Mouse (Mus musculus) frontal cortex, adult (tissue): ENCODE measurements at regions not wholly inside any gene's neighbourhood (a gene's known extent, or its start where the extent isn't known, plus 50 kb on each side); places are given as distances from the start of the nearest gene placed in this dataset.
A peak's percentile ranks its signal among the peaks of the same experiment; 100 is the strongest.

Source experiments
- ATAC-seq: cut with Nextera tagmentation; 2 replicates; pipeline ENCODE4 v1.9.2; 2017; ENCODE audit warnings: mild to moderate bottlenecking, moderate library complexity, mixed read lengths; ENCODE audit not compliant: low TSS enrichment

GRCm38 (mm10) chr17:64382894-64383293, 51.2 kb upstream of the Pja2 start:
- ATAC-seq = no peak

DNA sequence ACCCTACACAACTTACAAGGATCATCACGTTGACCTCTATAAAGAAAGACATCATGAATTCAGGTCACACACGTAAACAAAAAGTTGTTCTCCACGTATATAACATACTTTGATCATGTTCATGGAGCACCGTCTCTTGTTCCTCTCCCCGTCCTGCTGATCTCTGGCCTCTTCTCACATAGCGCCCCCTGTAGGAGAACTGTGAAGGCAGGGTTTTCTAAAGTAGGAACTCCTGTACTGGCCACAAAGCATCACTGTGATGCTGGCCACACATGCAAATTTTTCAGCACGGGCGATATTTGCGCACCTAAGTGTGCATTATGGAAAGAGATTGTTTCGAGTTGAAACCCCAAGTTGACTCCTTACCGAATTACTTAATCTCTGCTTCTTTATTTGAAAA, 51.9 kb upstream of the Pja2 start:
- ATAC-seq = no peak

DNA sequence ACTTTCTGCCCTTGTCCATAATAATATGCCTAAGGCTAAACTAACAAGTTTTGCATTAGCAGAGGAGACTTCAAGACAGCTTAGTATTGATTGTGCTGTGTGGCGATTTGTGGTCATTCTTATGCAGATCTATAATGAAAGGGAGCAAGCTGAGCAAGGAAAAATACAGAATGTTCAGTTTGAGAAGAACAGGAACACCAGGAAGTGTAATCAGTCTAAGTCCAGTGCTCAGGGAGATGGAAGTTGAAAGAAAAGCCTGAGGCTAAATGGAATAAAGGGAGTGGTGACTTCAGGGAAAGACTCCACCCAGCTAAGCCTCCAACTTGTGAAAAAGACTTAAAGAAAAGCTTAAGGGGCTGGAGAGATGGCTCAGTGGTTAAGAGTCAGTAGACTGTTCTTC, 58.6 kb upstream of the Pja2 start:
- ATAC-seq = no peak

- ATAC-seq = no peak
Observed at GRCm38 (mm10) chr17:64397254-64397897, 65.7 kb upstream of the Pja2 start.

GRCm38 (mm10) chr17:64398114-64398692, 66.5 kb upstream of the Pja2 start:
- ATAC-seq = no peak

DNA sequence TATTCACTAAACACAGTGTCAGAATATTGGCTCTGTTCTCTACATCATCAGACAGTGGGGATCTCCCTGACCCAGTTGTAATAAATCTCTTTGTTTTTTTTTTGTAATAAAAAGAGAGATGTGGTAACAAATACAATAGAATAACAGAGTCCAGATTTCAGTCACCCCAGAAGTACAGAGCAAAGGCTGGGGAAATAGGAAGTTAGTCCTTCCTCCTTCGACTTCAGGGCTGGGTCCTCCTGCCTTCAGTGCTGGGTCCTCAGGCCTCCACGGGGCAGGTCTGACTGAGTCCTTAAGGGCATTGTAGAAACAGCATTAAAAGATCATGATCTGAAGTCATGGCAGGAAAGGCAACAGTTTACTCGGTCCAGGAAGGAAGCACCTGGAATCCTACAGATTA, 67.0 kb upstream of the Pja2 start:
- ATAC-seq = no peak

DNA sequence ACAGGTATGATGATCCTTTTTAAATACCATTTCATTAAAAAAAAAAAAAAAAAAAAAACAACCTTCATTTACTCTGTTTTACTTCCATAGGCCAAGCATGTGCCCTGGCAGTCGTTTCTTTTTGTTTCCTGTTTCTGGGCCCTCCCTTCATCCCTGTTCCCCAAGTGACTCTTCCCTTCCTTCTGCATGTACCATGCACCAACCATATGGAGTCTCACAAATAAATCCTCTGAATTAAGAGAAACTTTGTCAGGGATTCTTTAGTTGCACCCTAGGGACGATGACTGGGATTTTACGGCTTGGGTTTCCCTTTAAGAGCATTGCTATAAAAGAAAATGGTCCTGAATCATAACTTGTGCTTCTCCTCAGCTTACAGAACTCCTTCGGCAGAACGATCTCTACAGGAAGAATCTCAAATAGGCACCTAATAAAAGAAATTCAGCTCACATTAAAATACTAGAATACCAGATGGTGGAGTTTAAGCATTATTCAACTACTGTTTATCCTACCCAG, 75.1 kb upstream of the Pja2 start:
- peak; percentile 34 for ATAC-seq

- peak; percentile 79 for ATAC-seq
Observed at GRCm38 (mm10) chr17:64407255-64408011, 75.7 kb upstream of the Pja2 start.

DNA sequence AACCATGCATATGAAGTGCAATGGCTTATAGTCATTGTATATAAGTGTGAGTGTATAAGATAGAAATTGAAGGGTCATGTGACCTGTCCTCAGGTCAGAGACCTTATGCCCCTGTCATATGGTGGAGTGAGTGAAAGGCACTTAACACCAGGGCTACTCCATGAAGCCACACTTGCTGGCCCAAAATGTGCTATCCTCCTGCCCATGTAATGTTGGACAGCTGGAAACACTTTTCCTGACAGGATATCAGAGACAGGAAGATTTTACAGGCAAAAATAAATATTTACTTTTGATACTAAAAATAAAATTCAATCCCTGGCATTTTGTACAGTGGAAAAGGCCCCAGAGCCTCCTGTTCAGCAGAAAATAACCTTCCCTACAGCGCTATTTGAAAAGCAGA, 94.1 kb upstream of the Pja2 start:
- no peak for ATAC-seq

- no peak for ATAC-seq
Observed at GRCm38 (mm10) chr17:64426536-64426935, 94.8 kb upstream of the Pja2 start.

- no peak for ATAC-seq
Observed at GRCm38 (mm10) chr17:64439571-64439970, 107.9 kb upstream of the Pja2 start.

- ATAC-seq = peak; percentile 79
Observed at GRCm38 (mm10) chr17:64454736-64455135, 123.0 kb upstream of the Pja2 start.

GRCm38 (mm10) chr17:64466273-64466672, 134.3 kb upstream of the Man2a1 start:
- ATAC-seq = no peak

GRCm38 (mm10) chr17:64466746-64467145, 133.8 kb upstream of the Man2a1 start:
- ATAC-seq = no peak

- ATAC-seq = no peak
Observed at GRCm38 (mm10) chr17:64467297-64467696, 133.2 kb upstream of the Man2a1 start.

- ATAC-seq = no peak
Observed at GRCm38 (mm10) chr17:64469754-64470400, 130.7 kb upstream of the Man2a1 start.

DNA sequence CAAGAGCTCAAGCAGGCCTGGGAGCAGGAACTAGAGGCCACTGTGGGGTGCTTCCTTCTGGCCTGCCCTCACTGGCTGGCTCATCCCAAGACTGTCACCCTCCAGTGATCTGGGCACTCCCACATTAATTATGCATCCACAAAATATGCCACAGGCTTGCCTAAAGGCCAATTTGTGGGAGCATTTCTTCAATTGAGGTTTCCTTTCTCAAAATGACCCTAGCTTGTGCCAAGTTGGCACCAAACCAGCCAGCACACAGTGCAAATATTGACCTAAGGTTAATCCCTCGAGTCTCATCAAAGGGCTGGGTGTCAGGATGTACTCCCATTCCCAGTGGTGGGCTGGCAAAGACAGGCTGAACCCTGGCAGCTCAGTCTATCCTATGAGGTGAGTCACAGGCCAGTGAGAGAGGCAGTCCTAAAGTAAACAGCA, 119.9 kb upstream of the Man2a1 start:
- ATAC-seq = no peak

GRCm38 (mm10) chr17:64484835-64485234, 115.7 kb upstream of the Man2a1 start:
- ATAC-seq = no peak

- no peak for ATAC-seq
Observed at GRCm38 (mm10) chr17:64489769-64490335, 110.7 kb upstream of the Man2a1 start.

DNA sequence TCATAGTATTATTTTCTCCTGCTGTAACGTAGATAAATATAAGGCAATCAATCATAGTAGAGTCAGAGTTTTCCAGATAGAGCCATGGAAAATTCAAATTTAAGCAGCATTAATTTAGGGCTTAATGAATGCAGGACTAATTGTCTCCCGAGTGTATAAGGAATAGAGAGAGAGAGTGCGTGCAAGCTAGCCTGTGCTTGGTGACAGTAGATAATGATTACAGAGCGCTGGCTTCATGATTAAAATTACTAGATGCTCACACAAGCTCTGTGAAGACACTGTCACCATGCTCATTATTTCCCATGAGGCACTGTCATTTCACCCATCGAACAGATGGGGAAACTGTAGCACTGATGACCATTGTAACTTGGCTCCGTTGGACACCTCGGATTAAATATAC, 109.9 kb upstream of the Man2a1 start:
- ATAC-seq = no peak

- ATAC-seq = no peak
Observed at GRCm38 (mm10) chr17:64491922-64492353, 108.6 kb upstream of the Man2a1 start.
